Mouse (Mus musculus): ENCODE measurements around the gene Hagh. TPM values are rescaled to one million over a fixed set of nuclear protein-coding genes. Genes with fewer than 3 reads are reported as not detected.

Hagh gene
- total RNA-seq, 2 experiments from 2014 or later = 222 to 230 TPM

GRCm38 (mm10) chr17:24897600-24897999 lies 57.7 kb downstream of the Hagh start:
- ATAC-seq (replicated peaks; ENCODE audit: low FRiP score, poor library complexity, severe bottlenecking) = no peak

- no peak for ATAC-seq (replicated peaks; ENCODE audit: low FRiP score, poor library complexity, severe bottlenecking)
Observed at GRCm38 (mm10) chr17:24898041-24898854, 58.3 kb downstream of the Hagh start.

GRCm38 (mm10) chr17:24899153-24899552 lies 59.2 kb downstream of the Hagh start:
- no peak for ATAC-seq (replicated peaks; ENCODE audit: low FRiP score, poor library complexity, severe bottlenecking)

- no peak for ATAC-seq (replicated peaks; ENCODE audit: low FRiP score, poor library complexity, severe bottlenecking)
Observed at GRCm38 (mm10) chr17:24900014-24900413, 60.1 kb downstream of the Hagh start.

- 0 out of 2 replicates have a peak, but pooled peaks have one; percentile 0 for ATAC-seq (replicated peaks; ENCODE audit: low FRiP score, poor library complexity, severe bottlenecking)
Observed at GRCm38 (mm10) chr17:24902124-24902523, 62.2 kb downstream of the Hagh start.

GRCm38 (mm10) chr17:24902671-24903474 lies 62.9 kb downstream of the Hagh start:
- ATAC-seq (replicated peaks; ENCODE audit: low FRiP score, poor library complexity, severe bottlenecking) = peak; percentile 87

- ATAC-seq (replicated peaks; ENCODE audit: low FRiP score, poor library complexity, severe bottlenecking) = no peak
Observed at GRCm38 (mm10) chr17:24903767-24904166, 63.8 kb downstream of the Hagh start.

- no peak for ATAC-seq (replicated peaks; ENCODE audit: low FRiP score, poor library complexity, severe bottlenecking)
Observed at GRCm38 (mm10) chr17:24907591-24907990, 67.6 kb downstream of the Hagh start.

- no peak for ATAC-seq (replicated peaks; ENCODE audit: low FRiP score, poor library complexity, severe bottlenecking)
Observed at GRCm38 (mm10) chr17:24913984-24914383, 74.0 kb downstream of the Hagh start.

Other genes starting within 250 kb of the Hagh start
- gene Tsc2, start 207.5 kb upstream of the Hagh start, total RNA-seq (2015; ENCODE audit: low replicate concordance) = 16.3 and 75.9 TPM in 2 replicates
- 8.6 and 9.0 TPM in 2 replicates for gene Tsc2, start 207.5 kb upstream of the Hagh start, total RNA-seq (2017; ENCODE audit: low replicate concordance)
- 1.0 TPM in 1 of 2 replicates, not detected in the other for gene Nthl1, start 207.5 kb upstream of the Hagh start, total RNA-seq (2015; ENCODE audit: low replicate concordance)
- 0.56 and 0.85 TPM in 2 replicates for gene Nthl1, start 207.5 kb upstream of the Hagh start, total RNA-seq (2017; ENCODE audit: low replicate concordance)
- 0.38 TPM in 1 of 2 replicates, not detected in the other for gene Slc9a3r2, start 189.8 kb upstream of the Hagh start, total RNA-seq (2015; ENCODE audit: low replicate concordance)
- gene Slc9a3r2, start 189.8 kb upstream of the Hagh start, total RNA-seq (2017; ENCODE audit: low replicate concordance) = 0.56 and 1.8 TPM in 2 replicates
- gene Npw, start 181.7 kb upstream of the Hagh start, total RNA-seq (2015; ENCODE audit: low replicate concordance) = not detected in 2 replicates
- not detected in 2 replicates for gene Npw, start 181.7 kb upstream of the Hagh start, total RNA-seq (2017; ENCODE audit: low replicate concordance)
- 3.7 and 7.9 TPM in 2 replicates for gene Zfp598, start 170.5 kb upstream of the Hagh start, total RNA-seq (2015; ENCODE audit: low replicate concordance)
- gene Zfp598, start 170.5 kb upstream of the Hagh start, total RNA-seq (2017; ENCODE audit: low replicate concordance) = 4.0 and 4.3 TPM in 2 replicates
- not detected in 2 replicates for gene Syngr3, start 150.2 kb upstream of the Hagh start, total RNA-seq (2015; ENCODE audit: low replicate concordance)
- not detected in 2 replicates for gene Syngr3, start 150.2 kb upstream of the Hagh start, total RNA-seq (2017; ENCODE audit: low replicate concordance)
- gene Gfer, start 144.0 kb upstream of the Hagh start, total RNA-seq (2015; ENCODE audit: low replicate concordance) = 2.7 and 6.3 TPM in 2 replicates
- 3.0 and 7.2 TPM in 2 replicates for gene Gfer, start 144.0 kb upstream of the Hagh start, total RNA-seq (2017; ENCODE audit: low replicate concordance)
- gene Noxo1, start 143.9 kb upstream of the Hagh start, total RNA-seq (2015; ENCODE audit: low replicate concordance) = not detected in 2 replicates
- gene Noxo1, start 143.9 kb upstream of the Hagh start, total RNA-seq (2017; ENCODE audit: low replicate concordance) = not detected in 2 replicates
- 0.58 and 5.9 TPM in 2 replicates for gene Tbl3, start 132.5 kb upstream of the Hagh start, total RNA-seq (2015; ENCODE audit: low replicate concordance)
- gene Tbl3, start 132.5 kb upstream of the Hagh start, total RNA-seq (2017; ENCODE audit: low replicate concordance) = 4.3 and 11.9 TPM in 2 replicates
- gene Rnf151, start 122.1 kb upstream of the Hagh start, total RNA-seq (2015; ENCODE audit: low replicate concordance) = not detected in 2 replicates
- gene Rnf151, start 122.1 kb upstream of the Hagh start, total RNA-seq (2017; ENCODE audit: low replicate concordance) = not detected in 2 replicates
- 1,254 and 1,636 TPM in 2 replicates for gene Rps2, start 122.0 kb upstream of the Hagh start, total RNA-seq (2015; ENCODE audit: low replicate concordance)
- gene Rps2, start 122.0 kb upstream of the Hagh start, total RNA-seq (2017; ENCODE audit: low replicate concordance) = 281 and 355 TPM in 2 replicates
- 52.0 and 124 TPM in 2 replicates for gene Ndufb10, start 115.7 kb upstream of the Hagh start, total RNA-seq (2015; ENCODE audit: low replicate concordance)
- 74.1 and 90.5 TPM in 2 replicates for gene Ndufb10, start 115.7 kb upstream of the Hagh start, total RNA-seq (2017; ENCODE audit: low replicate concordance)
- not detected in 2 replicates for gene Rpl3l, start 112.3 kb upstream of the Hagh start, total RNA-seq (2015; ENCODE audit: low replicate concordance)
- gene Rpl3l, start 112.3 kb upstream of the Hagh start, total RNA-seq (2017; ENCODE audit: low replicate concordance) = not detected in 2 replicates
- gene Msrb1, start 103.5 kb upstream of the Hagh start, total RNA-seq (2015; ENCODE audit: low replicate concordance) = 177 and 224 TPM in 2 replicates
- 42.8 and 97.5 TPM in 2 replicates for gene Msrb1, start 103.5 kb upstream of the Hagh start, total RNA-seq (2017; ENCODE audit: low replicate concordance)
- gene Hs3st6, start 87.2 kb upstream of the Hagh start, total RNA-seq (2015; ENCODE audit: low replicate concordance) = not detected in 2 replicates
- not detected in 2 replicates for gene Hs3st6, start 87.2 kb upstream of the Hagh start, total RNA-seq (2017; ENCODE audit: low replicate concordance)
- not detected in 2 replicates for gene Meiob, start 35.9 kb upstream of the Hagh start, total RNA-seq (2015; ENCODE audit: low replicate concordance)
- gene Meiob, start 35.9 kb upstream of the Hagh start, total RNA-seq (2017; ENCODE audit: low replicate concordance) = not detected in 2 replicates
- gene Fahd1, start 10.2 kb downstream of the Hagh start, total RNA-seq (2015; ENCODE audit: low replicate concordance) = 58.0 and 66.9 TPM in 2 replicates
- 71.4 and 87.7 TPM in 2 replicates for gene Fahd1, start 10.2 kb downstream of the Hagh start, total RNA-seq (2017; ENCODE audit: low replicate concordance)
- not detected in 2 replicates for gene Igfals, start 25.9 kb downstream of the Hagh start, total RNA-seq (2015; ENCODE audit: low replicate concordance)
- gene Igfals, start 25.9 kb downstream of the Hagh start, total RNA-seq (2017; ENCODE audit: low replicate concordance) = 0.17 TPM in 1 of 2 replicates, not detected in the other
- 25.4 and 31.6 TPM in 2 replicates for gene Nubp2, start 46.2 kb downstream of the Hagh start, total RNA-seq (2015; ENCODE audit: low replicate concordance)
- gene Nubp2, start 46.2 kb downstream of the Hagh start, total RNA-seq (2017; ENCODE audit: low replicate concordance) = 10.6 and 11.4 TPM in 2 replicates
- gene Spsb3, start 46.5 kb downstream of the Hagh start, total RNA-seq (2015; ENCODE audit: low replicate concordance) = 20.4 and 49.3 TPM in 2 replicates
- gene Spsb3, start 46.5 kb downstream of the Hagh start, total RNA-seq (2017; ENCODE audit: low replicate concordance) = 28.2 and 35.1 TPM in 2 replicates
- gene Eme2, start 54.9 kb downstream of the Hagh start, total RNA-seq (2015; ENCODE audit: low replicate concordance) = 7.1 and 8.6 TPM in 2 replicates
- gene Eme2, start 54.9 kb downstream of the Hagh start, total RNA-seq (2017; ENCODE audit: low replicate concordance) = 10.9 and 12.4 TPM in 2 replicates
- 4.8 and 7.1 TPM in 2 replicates for gene Mrps34, start 55.0 kb downstream of the Hagh start, total RNA-seq (2015; ENCODE audit: low replicate concordance)
- 2.0 and 5.0 TPM in 2 replicates for gene Mrps34, start 55.0 kb downstream of the Hagh start, total RNA-seq (2017; ENCODE audit: low replicate concordance)
- 15.0 and 18.3 TPM in 2 replicates for gene Nme3, start 56.4 kb downstream of the Hagh start, total RNA-seq (2015; ENCODE audit: low replicate concordance)
- 29.1 and 32.2 TPM in 2 replicates for gene Nme3, start 56.4 kb downstream of the Hagh start, total RNA-seq (2017; ENCODE audit: low replicate concordance)
- 42.7 and 48.3 TPM in 2 replicates for gene Mapk8ip3, start 96.8 kb downstream of the Hagh start, total RNA-seq (2015; ENCODE audit: low replicate concordance)
- gene Mapk8ip3, start 96.8 kb downstream of the Hagh start, total RNA-seq (2017; ENCODE audit: low replicate concordance) = 109 and 222 TPM in 2 replicates
- 20.8 and 28.6 TPM in 2 replicates for gene Jpt2, start 120.5 kb downstream of the Hagh start, total RNA-seq (2015; ENCODE audit: low replicate concordance)
- 22.9 and 40.1 TPM in 2 replicates for gene Jpt2, start 120.5 kb downstream of the Hagh start, total RNA-seq (2017; ENCODE audit: low replicate concordance)
- gene Cramp1l, start 175.6 kb downstream of the Hagh start, total RNA-seq (2015; ENCODE audit: low replicate concordance) = 16.7 and 18.0 TPM in 2 replicates
- 16.2 and 19.0 TPM in 2 replicates for gene Cramp1l, start 175.6 kb downstream of the Hagh start, total RNA-seq (2017; ENCODE audit: low replicate concordance)
- gene Ift140, start 175.9 kb downstream of the Hagh start, total RNA-seq (2015; ENCODE audit: low replicate concordance) = 61.9 and 62.3 TPM in 2 replicates
- 158 and 187 TPM in 2 replicates for gene Ift140, start 175.9 kb downstream of the Hagh start, total RNA-seq (2017; ENCODE audit: low replicate concordance)
- gene Tmem204, start 243.4 kb downstream of the Hagh start, total RNA-seq (2015; ENCODE audit: low replicate concordance) = not detected in 2 replicates
- gene Tmem204, start 243.4 kb downstream of the Hagh start, total RNA-seq (2017; ENCODE audit: low replicate concordance) = not detected in 2 replicates